Mouse (Mus musculus) lung, adult 18-20 months (tissue): ENCODE measurements around the gene Agbl1.

Source experiments
- DNase-seq, 2 experiments: peaks; one replicate each; pipeline ENCODE4 v3.0.0; 2022; ENCODE audit warnings: mixed read lengths in 2 of 2

Agbl1 gene

GRCm38 (mm10) chr7:76392296-76392940, 162.7 kb downstream of the Agbl1 start:
- peak in 1 of 2 experiments; percentile 0 for DNase-seq

DNA sequence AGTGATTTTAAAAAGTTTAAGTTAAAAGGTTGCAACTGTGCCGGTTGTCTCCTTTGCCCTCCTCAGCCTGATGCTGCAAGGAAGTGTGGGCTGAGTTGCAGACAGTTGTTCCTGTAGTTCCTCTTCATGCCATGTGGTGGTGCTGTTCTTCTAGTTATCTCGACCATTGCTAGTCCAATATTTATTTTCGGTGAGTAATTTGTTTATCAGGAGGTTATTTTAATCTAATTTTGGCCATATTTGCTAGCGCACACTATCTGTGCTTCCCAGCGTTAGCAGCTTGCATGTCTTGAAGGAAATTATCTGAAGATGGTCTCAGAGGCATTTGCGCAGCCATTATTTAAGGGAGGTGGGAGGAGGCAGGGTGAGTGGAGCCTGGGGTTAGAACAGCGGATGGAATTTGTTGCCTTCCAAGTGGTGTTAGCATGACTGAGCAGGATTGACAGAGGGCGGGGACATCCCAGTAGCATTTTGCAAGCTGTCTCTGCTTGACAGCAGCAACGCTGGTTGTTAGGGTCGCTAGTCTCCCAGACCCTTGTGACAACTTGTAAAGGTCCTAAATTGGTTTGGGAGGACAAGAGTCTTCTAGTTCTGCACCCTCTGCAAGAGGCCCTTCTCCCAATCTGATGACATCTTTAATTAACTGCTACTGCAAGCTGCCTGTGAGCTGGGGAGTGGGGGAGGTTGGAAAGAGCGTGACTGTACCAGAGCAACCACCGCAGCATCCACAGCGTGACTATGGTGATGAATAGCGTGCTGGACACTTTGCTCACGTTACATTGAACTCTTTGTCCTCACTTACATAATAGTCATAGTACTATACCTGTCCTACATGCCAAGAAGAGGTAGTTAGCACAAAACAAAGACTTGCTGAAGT, 163.5 kb downstream of the Agbl1 start:
- DNase-seq: peak; percentile 15 to 39

DNA sequence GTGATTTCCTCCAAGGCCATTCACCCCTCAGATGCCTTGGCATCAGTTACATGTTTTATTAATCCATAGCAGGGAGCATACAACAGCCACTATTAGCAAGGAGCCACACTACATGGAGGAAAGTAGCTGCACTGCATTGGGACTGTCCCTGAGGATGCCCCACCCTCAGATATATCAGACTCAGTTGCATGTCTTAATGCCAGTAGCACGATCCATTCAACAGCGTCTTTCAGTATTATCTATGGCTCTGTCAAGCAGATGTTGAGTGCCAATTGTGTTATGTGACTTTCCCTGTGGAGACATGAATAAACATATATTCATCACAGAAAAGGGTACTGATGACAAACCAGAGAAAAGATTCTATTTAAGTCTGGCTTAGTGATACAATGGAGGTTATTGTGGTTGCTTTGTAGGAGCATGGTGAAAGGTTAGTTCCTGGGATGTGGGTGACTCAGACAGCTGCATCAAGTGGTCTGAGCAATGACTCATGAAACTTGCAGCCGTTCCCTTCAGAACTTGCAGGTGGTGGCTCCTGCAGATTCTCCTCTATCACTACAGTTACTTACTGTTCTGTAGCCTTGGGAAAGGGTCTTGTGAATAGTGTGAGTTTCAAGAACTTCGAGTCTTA, 178.4 kb downstream of the Agbl1 start:
- no peak for DNase-seq

- no peak for DNase-seq
Measured at GRCm38 (mm10) chr7:76409020-76409419, 179.3 kb downstream of the Agbl1 start.

- no peak for DNase-seq
Measured at GRCm38 (mm10) chr7:76410403-76411180, 180.9 kb downstream of the Agbl1 start.

DNA sequence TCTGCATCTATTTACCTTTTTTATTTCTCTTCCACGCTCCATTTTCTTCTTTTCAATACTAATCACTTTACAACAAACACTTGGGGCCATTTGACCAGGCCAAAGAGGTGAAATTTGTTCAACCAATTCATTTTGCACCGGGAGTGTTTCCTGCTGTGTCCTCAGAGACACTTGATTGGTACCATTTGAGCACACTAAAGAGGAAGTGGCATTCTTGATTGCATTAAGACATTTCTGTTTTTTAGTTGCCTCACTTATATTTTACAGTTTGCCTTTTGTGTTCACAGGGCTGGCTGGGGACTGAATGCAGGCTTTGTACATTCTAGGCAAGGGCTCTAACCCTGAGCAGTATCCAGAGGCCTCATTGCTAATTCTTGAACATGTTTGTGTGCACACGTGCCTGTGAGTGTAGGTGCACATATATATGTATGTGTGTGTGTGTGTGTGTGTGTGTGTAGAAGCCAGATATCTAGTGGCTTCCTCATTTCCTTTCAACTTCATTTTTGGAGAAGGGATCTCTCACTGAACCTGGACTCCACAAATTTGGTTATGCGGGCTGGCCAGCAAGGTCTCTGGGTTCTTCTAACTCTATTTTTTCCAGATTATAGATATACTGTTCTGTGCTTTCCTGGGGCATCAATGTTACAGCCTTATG, 182.4 kb downstream of the Agbl1 start:
- DNase-seq: no peak

- no peak for DNase-seq
Measured at GRCm38 (mm10) chr7:76416084-76416597, 186.5 kb downstream of the Agbl1 start.

DNA sequence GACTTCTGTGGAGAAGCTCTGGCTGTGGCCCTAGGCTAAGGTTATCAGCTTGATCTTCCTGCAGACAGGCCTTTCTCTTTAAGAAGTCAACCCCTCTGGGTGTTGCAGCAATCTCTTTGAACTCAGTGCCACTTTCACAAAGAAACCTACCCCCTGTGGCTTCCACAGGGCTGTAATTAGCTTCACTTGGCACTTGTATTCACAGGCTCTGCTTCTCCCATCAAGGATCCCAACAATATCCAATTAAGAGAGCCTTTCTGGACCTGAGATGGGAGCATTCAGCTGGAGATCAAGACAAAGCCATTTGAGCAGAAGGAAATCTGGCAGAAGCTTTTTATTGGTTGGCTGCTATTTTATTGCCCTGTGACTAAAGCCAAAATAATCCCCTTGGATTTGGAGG, 208.9 kb downstream of the Agbl1 start:
- DNase-seq: no peak

DNA sequence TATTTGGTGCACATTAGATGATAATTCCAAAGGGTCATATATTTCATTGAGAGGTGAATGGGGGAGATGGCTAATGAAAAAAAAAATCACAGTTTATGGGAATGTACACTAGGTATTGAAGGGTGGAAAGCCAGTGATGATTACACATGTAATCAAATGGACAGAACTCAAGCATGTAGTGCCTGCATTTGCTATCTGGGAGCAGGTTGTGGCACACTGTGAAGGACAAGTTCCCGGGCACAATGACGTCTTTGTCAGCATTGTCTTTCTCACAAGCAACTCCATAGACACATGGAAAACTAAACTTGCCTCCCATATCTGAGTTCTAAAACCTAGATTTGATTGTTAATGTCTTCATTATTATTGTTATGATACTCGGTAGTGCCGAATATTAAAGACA, 209.3 kb downstream of the Agbl1 start:
- DNase-seq: no peak

DNA sequence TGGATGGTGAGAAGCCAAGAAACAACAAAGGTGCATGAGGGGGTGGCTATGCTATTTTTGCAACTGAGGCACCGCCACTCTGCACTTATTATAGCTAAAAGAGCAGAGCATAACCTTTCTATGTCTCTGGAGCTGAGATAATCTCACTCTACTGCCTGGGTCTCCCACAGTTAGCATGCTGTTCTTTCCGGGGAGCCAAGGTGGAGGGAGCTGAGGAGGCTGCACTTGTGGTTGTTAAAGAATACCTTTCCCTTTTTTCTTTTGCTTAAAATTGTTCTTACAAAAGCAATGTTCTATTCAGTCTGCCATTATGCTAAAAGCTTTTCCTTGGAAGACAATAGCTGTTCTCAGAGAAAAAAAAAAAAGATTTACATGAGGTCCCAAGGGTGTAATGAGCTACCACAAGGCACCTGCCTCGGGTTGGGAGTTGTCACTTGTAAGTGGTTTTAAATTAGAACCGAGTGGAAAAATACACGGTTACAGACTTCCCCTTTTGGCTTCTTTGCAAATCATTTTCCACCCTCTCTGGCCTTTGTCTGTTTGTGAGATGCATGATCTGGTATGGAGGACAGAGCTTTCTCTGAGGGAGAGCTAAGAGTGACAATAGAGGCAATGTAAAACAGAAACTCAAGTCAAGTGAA, 232.8 kb downstream of the Agbl1 start:
- no peak for DNase-seq

DNA sequence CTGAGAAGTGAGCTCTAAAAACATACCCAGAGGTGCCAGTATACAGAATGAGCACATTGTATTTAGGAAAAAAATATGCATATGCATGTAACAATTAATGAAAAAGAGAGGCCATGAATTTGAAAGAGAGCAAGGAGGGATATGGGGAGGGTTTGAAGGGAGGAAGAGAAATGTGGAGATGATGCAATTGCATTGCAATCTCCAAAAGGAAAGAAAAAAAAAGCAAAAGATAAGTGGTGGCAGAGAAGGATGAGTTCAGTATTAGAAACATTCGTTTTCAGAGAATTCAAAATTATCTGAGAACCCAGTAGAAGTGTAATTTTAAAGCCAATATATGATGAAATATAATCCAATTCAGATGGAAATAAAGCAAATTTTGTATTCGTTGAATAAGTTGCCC, 236.7 kb downstream of the Agbl1 start:
- no peak for DNase-seq

GRCm38 (mm10) chr7:76474233-76474632, 244.5 kb downstream of the Agbl1 start:
- no peak for DNase-seq

GRCm38 (mm10) chr7:76485546-76485945, 255.9 kb downstream of the Agbl1 start:
- no peak for DNase-seq

DNA sequence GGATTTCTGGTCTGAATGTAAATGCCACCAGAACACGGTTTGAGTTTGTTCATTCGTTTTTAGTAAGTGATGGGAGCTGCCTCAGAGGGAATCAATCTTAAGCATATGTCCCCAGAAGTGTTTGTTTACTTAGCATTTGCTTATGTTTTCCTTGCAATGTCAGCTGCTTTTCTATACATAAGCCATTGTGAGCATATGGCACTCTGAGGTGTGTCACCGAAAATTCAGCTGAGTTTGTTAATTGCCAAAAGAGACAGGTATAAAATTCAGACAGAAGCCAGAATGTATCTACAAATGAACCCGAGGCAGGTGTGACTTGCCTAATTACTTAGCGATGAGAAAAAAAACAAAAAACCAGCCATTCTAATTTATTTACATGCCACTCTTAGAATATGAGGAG, 257.8 kb downstream of the Agbl1 start:
- DNase-seq: no peak

DNA sequence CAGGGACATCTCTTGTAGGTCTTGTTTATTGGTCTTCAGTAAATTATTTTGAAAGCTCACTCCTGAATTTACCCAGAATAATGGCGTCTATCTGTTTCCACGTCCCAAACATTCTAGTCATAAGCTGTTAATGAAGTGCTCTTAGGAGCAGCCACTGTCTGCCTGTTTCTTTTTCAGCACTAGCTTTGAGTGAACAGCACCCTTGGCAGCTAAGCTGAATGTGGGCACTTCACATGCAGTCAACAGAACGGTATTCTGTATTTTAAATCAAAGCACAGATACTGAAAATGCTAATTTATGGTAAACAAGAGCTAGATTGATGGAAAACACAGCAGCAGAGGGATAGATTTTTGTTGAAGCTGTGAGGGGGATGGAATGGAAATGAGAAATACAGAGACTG, 294.6 kb downstream of the Agbl1 start:
- DNase-seq: no peak

GRCm38 (mm10) chr7:76546456-76546855, 316.8 kb downstream of the Agbl1 start:
- no peak for DNase-seq

GRCm38 (mm10) chr7:76547313-76547712, 317.6 kb downstream of the Agbl1 start:
- DNase-seq: no peak

- DNase-seq: peak in 1 of 2 experiments; percentile 0
Measured at GRCm38 (mm10) chr7:76551860-76552259, 322.2 kb downstream of the Agbl1 start.

- DNase-seq: no peak
Measured at GRCm38 (mm10) chr7:76560564-76561258, 331.0 kb downstream of the Agbl1 start.

GRCm38 (mm10) chr7:76562506-76562905, 332.8 kb downstream of the Agbl1 start:
- DNase-seq: no peak

DNA sequence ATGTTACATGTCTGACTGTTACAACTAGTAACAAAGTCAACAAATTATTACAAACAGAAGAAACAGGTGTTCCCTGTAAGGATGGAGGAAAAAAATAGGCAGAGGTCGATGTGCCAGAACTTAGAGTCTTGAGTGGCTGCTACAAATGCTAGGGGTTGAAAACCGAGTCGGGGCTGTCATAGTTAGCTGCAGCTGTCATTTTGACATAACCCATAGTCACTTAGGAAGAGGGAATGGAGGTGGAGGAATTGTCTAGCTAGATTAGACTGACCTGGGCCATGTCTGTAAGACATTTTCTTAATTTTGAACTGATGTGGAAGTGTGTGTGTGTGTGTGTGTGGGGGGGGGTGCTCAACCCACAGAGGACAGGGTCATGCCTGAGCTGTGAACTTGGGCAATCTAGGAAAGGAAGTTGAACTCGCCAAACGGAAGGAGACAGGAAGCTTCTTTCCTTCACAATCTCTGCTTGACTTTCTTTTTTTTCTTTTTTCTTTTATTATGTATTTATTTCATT, 364.9 kb downstream of the Agbl1 start:
- DNase-seq: no peak
